Mouse (Mus musculus): ENCODE measurements at regions not wholly inside any gene's neighbourhood (a gene's known extent, or its start where the extent isn't known, plus 50 kb on each side); places are given as distances from the start of the nearest gene placed in this dataset.

DNA sequence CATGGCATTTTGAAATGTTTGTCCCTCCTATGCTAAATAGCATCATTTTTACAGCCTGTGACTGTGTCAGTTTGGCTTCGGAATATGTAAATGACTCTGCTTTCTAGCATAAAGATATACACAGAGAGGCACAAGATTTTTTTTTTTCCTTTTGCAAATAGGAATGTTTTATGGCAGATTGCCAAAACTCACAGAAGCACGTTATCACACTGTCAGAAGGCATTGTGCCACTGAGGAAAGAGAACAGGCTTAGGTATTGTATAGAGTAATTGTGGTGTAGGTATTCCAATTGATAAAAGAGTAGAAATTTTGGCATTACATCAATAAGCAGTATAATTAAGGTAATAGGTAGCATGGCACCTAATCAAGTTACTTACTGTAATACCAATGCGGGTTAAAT is 988.5 kb upstream of the Tenm2 start:
- no peak for TF ChIP-seq CTCF (IDR thresholded peaks at IDR 0.05; ENCODE audit: extremely low read depth, insufficient read depth, low read length)
- TF ChIP-seq POLR2A (IDR thresholded peaks at IDR 0.05; ENCODE audit: extremely low read depth, insufficient read depth, low read length): no peak

Measured in cortical plate, adult 2 months (tissue).